Mouse (Mus musculus) cerebellum, postnatal 4 days (tissue): ENCODE results near the gene Gm5868.
"Not testable (repeated sequence)": the region's sequence is repeated elsewhere in the genome, so short reads cannot be mapped to it uniquely, and the experiment has no call there.

Experiments
- DNase-seq, 2 experiments: peaks; one replicate each; pipeline ENCODE4 v3.0.0; 2022; ENCODE audit warnings: low spot score in 2 of 2, mixed read lengths in 1 of 2

Gene Gm5868

GRCm38 (mm10) chr5:72587192-72587681 is at the start of gene Gm5868:
TSS of gene Gm5868 (minus strand) at chr5:72587551.
- DNase-seq: no peak

- no peak for DNase-seq
These were observed 49.2 kb upstream of the Gm5868 start for GRCm38 (mm10) chr5:72636576-72636975.

GRCm38 (mm10) chr5:72636122-72636521 is 48.8 kb upstream of the Gm5868 start:
- DNase-seq: no peak

- no peak for DNase-seq
These were observed 47.5 kb upstream of the Gm5868 start for GRCm38 (mm10) chr5:72634791-72635271.

DNA sequence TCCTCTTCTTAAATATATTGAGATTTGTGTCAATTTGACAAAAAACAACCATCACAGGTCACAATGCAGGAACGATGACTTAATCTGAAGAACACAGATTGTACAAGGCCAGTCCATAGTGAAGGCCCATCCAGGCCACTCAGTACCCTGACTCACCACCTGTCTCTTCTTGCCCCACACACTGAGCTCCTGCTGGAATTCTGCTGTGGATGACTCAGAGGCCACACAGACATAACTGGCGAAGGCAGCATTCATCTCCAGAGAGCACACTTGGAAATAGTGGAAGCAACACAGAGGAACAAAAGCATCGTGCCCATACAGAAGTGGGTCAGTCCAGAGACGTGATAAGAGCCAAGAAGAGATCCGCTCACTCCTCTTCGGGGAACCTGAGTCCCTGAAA is 42.7 kb upstream of the Gm5868 start:
- DNase-seq: no peak

DNA sequence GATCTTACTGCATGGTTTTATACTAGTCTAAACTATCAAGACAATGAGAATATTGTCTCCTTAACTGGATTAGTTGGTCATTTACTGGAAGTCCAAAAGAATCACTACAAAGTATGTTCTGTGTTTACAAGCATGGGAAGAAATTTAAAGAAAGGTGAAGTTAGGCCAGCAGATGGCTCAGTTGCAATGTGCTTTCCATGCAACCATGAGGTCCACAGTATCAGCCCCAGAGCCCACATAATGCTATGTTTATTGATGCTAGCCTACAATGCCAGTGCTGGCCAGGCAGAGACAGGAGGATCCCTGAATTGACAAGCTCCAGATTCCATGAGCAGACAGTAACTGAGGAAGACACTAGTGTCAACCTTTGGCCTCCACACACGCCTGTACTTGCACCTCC is 33.7 kb upstream of the Gm5868 start:
- no peak for DNase-seq

- DNase-seq: no peak
These were observed 30.1 kb upstream of the Gm5868 start for GRCm38 (mm10) chr5:72617413-72617812.

DNA sequence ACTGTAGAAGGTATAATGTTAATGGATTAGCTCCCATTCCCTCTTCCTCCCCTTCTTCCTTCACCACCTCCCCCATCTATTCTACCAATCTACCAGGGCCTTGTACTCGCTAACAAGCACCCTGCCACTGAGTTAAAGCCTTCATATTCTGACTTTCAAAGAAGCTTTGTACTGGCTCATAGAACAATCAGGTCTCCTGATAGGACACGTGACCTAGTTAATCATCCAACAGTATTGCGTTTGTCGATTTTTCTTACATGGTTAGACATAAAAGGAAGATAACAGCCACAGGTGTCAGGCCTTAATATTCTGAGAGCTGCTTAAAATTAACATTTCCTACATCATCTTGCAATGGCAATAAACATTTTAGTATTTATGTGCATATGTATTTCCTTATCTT is 15.8 kb upstream of the Gm5868 start:
- no peak for DNase-seq

DNA sequence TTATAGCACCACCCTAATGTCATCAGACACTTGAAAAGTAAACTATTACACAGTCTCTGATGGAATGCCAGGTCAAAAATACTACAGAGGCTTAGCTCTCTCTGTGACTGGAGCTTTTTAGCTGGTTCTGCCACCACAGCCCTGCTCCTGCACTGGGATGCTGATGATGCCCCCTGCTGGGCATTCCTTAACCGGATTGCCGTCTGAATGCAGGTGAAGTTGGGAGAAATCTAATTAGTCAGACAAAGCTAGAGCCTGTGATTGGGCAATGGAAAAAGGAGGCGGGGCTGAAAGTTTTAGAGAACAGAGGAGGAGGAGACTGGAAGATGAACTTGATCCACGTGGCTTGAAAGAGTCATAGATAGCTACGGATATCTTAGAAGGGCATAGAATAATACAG is 13.7 kb upstream of the Gm5868 start:
- no peak for DNase-seq

GRCm38 (mm10) chr5:72586667-72587191 is 622 bp downstream of the Gm5868 start:
- DNase-seq: not testable (repeated sequence)

GRCm38 (mm10) chr5:72586122-72586521 is 1.2 kb downstream of the Gm5868 start:
- not testable (repeated sequence) for DNase-seq

DNA sequence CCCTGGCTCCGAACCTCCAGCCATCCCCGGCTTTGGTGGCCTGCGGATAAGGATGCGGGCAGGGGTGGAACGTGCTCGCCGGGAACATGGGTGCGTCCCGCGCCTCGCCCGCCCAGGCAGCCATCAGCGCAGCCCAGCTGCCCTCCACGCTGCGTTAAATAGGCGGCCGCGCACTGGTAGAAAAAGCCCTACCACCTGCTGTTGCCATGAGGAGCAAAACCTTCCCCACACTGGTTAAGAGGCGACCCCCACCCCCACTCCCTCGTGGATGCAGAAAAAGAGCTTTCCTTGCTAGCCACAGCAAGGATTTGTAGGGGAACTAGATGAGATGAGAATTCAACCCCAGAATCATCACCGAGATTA is 6.4 kb downstream of the Gm5868 start, which contains the start of gene Zar1:
Gene Zar1 (minus strand): TSS at position 285 of the 363 bp plus-strand sequence.
- DNase-seq: not testable (repeated sequence)

DNA sequence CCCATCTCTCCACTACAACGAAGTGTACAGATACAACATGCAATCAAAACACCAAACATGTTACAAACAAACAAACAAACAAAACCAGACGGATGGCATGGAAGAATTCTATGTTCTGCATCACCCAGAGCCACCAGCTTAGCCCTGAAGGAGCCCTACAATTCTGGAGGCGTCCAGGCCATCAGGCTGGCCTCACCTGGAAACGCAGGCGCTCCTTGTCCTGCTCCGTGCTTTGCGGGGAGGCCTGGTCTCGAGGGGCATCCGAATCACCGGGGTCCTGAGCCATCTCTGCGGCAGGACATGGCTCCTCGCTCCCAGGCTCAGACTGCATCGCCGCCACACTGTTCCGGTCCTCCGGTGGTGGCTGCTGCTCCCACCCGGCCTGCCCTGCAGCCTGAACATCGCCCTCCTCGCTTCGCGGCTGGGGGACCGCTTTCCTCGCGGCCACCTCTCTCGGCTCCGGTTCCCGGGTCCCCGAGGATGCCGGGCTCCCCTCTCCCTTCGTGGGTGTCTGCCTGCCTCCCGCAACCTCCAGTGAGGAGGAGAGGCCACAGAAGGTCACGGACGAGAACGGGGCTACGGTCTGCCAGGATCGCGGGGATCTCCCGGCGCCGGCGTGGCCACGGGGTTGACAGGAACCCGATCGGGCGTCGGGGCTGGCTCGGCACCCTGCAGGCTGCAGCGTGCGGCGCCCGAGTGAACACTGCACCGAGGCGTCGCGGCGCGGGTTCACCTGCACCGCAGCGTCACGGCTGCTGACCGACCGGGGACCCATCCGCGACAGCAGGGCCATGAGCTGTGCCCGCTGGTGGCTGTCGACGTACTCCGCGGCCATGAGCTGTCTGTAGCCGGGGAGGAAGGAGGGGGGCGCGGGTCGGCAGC is 7.0 kb downstream of the Gm5868 start:
- peak in 1 of 2 experiments; percentile 11 for DNase-seq

DNA sequence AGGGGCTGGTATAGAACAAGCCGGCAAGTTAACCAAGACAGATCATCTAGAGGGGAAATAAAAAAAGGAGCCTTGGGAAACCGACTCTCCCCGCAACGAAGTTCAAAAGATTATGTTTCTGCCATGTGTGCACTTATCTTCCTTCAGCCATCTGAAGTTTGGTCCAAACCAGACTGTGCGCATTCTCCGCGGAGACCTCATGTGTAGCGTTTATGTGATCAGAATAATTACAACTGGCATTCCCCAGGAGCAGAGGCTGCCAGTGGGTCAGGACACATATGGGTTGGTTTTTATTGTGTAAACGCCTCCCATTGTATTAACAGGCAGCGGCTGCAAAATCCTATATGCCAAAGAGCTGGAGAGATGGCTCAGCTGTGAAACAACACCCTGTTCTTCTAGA is 7.8 kb downstream of the Gm5868 start:
- not testable (repeated sequence) for DNase-seq

DNA sequence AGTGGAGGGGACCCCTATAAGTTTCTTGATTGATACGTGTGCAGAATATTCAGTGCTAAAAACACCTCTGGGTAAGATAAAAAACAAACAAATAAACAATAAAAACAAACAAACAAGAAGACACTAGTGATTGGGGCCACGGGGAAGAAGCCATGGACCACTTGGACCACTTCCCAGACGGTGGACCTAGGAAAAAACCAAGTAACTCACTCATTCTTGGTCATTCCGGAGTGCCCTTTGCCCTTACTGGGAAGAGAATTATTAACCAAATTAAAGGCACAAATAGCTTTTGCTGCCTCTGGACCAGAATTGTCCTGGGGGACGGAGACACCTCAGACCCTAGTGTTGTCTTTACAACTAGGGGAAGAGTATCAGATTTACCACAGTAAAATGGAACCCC is 21.7 kb downstream of the Gm5868 start:
- DNase-seq: no peak

GRCm38 (mm10) chr5:72563183-72563582 is 24.2 kb downstream of the Gm5868 start:
- DNase-seq: not testable (repeated sequence)

DNA sequence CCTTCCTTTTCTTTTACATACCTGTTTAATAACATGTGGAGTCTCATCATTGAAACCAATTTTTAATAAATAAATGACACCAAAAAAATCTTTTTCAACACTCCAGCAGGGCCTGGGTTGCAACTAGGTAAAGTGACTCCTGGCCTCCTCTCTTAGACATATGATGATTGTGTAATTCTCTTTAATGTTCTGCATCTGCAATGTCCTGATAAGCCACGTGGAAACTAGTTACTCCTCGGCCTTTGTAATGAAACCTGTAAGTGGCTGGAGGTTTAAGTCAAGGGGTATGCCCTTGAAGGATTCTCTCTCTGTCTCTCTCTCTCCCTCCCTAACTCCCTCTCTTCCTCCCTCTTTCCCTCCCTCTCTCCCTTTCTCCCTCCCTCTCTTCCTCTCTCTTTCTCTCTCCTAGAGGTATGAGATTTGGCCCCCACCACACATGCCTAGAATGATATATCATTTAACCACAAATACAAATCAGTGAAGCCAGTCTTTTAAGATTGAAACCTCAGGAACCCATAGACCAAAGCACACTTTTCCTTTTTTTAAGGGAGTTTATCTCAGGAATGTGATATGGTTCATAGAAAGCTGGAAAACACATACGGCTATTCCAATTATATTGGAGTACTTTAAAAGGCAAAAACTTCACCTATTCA is 26.2 kb downstream of the Gm5868 start:
- DNase-seq: no peak

DNA sequence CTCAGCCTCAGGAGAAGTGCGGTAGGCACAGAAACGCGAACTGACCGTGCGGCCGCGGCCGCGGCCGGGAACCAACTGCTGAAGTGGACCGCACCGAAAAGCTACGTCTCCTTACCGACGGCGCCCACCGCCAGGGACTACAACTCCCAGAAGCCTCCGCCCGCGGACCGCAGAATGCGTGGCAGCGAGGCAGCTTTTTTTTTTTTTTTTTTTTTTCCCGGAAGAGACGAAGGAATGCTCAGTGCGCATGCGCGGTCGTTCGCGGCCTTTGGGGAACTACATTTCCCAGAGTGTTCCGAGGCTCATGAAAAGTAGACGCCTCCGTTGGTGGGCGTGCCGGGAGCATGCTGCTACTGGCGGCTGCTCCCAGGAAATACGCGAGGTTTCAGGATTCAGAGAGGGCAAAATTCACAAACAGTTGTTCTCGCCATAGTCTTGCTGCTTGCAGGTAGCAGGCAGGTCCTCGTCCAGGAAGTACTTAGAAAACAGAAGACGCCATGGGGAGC is 27.8 kb downstream of the Gm5868 start, which contains the start of gene Nfxl1:
Gene Nfxl1 (minus strand): TSS at position 141 of the 506 bp plus-strand sequence.
- peak; percentile 93 to 97 for DNase-seq

DNA sequence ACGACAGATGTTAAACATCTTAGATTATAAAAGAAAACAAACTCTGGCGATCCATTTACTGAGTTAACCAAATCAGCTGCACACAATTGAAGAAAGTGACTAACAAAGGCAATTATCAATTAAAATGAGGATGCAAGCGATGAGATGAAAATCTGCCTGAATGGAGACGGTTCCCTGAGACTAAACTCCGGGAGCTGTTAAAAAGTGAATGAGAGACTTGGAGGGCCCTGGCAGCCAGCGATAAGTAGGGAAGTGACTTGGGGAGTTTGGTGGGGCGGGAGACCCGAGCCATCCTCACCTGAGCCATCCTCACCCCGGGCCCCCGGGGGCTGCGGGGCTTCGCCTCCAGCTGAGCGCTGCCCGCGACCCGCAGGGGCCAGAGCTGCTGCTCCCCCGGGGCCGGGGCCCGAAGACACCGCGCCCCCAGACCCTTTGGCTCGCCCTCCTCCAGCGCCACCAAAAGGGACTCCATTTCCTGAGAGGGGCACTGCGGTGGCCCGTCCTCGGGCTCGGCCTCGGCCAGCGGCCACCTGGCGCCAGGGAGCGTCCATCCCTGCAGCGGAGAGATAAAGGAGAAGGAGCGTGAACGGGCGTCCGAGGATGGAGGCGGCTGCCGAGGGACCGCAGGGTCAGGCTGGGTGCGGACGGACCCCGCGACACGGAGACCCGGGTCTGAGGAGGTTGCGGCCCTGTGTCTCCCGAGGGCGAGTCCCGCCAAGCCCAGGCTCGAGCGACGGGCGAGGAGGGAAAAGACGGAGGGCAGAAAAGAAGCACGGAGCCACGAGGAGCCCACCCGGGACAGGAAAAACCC is 28.4 kb downstream of the Gm5868 start:
- DNase-seq: peak in 1 of 2 experiments; percentile 35

DNA sequence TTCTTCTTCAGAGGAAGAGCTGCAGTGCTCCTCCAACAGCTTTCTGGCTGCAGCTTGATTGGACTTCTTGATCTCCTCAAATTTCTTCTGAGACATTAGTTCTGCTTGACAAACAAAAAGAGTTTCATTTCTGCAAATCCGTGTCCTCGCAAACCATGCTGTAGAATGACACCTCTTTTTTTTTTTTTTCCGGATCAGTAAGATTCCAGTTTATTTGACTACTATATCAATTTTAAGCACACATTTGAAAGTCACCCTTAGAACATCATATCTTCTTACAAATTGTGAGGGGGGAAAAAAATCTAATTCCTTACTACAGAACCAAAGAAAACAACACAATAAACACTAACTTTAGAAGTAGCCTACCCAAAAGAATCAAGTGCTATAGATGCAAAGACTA is 31.1 kb downstream of the Gm5868 start:
- DNase-seq: no peak

GRCm38 (mm10) chr5:72551209-72551608 is 36.1 kb downstream of the Gm5868 start:
- DNase-seq: no peak
